Mouse (Mus musculus) spleen, postnatal 4 days (tissue): Measurements from ENCODE around the gene Grk2.
A peak's percentile ranks its signal among the peaks of the same experiment; 100 is the strongest.

Source experiments
- DNase-seq, 2 experiments: peaks; one replicate each; pipeline ENCODE4 v3.0.0; 2022; ENCODE audit warnings: low spot score in 2 of 2

The Grk2 gene

DNA sequence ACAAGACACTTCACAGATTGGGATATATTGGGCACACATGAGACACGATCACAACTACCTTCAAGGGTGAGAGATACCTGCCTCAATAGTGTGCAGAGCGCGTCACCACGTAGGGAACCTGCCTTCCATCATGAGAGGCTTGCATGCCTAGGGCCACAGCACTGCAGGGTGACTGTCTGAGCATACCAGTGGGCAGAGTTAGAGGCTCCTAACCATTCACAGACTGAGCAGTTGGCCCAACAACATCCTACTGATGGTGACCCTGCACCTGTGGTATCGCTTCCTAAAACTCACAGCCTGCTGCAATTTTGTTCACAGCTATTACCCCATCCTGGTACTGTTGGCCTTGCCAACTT lies 2.4 kb downstream of the Grk2 start:
- DNase-seq = peak; percentile 54 to 74

DNA sequence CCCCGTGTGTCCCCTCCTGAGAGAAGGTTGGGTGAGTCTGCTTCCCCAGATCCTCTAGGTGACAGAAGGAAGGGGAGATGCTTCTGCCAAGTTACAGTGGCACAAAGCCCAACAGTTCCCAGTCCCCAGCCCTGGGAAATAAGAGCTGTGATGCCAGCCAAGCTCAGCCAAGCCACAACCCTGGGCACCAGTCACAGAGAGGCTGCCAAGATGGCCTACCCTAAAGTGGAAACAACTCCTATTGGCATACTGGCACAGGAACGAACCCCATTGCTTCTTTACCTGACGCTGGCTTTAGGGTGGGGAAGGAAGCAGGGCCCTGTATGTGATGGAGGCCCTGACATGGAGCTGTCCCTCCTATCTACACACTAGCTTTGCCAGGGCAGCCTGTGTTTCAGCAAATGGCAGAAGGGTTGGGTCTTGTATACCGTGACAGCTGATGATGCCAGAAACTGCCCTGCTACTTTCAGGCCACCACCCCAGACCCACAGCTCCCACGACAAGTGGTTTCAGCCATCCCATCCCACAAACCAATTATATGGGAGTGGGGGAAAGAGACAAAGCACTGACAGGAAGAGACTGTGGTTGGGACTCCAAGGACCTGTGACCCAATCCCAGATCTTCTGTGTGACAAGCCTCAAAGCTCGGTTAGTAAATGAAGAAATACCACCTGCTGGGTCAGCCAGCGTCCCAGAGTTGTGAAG lies 2.9 kb downstream of the Grk2 start:
- DNase-seq = peak in 1 of 2 experiments; percentile 67

DNA sequence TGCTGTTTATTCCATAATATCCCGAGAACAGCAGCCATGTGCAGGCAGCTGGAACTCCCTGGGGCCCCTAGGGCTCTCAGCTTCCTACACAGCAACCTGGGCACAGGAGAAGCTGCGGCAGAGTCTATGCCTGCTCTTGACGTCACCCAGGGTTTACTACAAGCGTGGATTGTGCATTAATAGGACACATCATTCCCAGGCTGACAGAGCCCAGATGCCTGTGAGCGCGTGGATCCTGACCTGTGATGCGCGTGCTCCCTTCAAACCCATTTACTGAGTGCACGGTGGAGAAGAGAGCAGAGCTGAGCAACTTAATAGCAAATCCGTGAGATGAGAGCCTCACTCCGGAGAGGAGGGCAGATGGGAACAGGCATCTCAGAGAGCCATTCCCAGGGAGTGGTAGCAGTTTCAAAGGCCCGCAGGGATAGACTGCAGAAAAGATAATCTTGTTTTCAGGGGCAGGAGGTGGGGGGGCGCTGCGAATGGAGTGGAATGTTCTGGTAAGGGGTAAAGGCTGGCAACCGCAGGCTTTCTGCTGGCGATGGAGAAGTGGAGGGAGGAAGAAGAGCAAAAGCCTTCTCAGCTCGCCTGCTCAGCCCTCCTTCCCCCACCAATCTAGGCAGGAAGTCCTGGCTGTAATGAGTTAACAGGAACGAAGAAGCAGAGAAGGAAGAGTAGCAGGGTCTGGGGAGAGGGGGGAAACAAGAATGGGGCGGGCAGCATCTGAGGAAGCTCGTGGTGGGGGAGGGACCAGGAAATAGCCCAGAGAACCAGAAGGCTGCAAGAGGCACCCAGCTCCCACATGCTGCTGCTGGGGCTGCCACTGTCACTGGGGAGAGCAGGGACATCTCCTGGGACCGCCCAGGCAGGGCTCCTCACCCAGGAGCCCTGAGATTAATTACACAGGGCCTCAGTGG lies 4.0 kb downstream of the Grk2 start:
- peak; percentile 74 to 83 for DNase-seq

DNA sequence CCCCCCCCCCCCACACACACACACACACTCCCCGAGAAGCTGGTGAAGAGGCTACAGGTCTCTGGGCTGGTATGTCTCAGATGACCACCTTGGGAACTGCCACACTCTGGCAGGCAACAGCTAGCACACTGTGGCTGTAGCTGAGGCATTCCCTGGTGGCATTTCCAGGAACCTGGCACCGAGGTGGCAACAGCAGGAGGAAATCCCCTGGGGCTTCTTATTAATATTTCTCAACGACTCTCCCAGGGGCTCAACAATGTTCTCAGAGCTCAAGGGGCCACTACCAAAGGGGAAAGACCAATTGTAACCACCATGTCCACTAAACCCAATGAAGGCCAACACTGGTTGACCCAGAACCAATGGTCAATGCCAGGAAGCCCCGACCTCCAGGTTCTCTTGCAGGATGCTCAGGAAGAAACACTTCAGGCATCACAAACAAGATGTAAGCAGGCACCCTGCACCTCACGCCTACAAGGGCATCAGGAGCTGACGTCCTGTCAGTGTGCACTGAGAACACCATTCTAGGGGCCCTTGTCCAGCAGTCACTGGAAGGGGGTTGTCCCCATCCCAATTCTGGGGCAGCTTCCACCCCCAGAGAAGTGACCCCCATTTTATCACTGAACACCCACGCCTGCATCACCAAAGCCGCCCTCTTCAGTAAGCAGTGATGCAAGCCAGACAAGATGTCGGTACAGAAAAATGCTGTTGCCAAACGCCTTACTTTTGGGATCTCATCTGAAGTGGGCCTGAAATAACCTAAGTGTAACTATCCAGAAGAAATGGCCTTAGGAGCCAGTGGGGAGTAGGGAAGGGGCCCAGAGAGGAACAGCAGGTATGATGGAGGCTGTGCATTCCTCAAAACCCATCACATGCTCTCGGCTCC lies 4.9 kb downstream of the Grk2 start:
- peak in 1 of 2 experiments; percentile 66 for DNase-seq

DNA sequence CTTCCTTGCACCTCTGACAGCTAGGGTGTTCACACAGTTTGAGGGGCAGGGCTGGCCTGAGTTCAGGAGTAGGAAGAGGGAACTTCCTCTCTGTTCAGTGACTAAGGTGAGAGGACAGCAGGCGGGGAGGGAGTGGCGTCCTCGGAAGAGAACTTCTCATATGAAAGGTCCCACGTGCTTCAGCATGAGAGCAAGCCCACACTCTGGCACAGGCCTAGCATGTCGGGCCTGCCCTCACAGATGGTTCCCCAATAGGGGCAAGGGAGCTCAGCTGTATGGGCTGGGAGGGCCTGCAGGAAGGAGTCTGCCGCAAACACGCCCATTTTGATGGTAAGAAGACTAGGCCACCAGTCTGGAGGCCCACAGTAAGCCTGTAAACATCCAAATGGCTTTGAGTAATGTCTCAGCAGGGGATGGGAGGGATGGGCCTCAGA lies 5.7 kb downstream of the Grk2 start:
- DNase-seq = peak; percentile 76 to 84

DNA sequence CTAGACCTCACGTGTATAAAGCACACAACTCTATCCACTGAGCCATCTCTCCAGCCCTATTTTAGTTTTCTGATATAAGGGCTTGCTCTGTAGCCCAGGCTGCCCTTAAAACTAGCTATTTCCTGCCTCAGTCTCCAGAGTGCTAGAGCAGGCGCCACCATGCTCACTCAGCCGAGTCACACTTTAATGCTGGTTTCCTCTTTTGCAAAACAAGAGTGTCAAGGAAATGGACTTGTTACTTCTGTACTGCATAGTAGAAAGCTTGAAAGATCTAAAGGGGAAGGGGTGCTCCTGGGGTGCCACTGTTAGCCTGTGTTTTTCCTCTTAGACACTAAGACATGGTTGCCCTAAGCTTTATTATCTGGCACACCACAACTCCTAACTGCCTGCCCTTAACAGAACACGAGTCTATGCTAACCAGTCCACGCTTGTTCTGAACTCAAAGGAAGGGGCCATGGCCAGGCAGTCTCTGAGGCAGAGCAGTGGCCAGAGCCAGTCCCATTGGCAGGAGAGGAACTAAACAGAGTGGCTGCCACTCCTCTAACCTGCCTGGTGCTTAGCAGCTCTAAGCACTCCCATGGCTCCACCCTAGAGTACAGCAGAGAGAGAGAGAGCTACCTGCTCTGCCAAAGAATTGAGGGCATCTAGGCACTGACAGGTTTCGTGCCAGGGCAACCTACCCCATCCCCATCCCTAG lies 6.3 kb downstream of the Grk2 start:
- peak; percentile 42 to 67 for DNase-seq

DNA sequence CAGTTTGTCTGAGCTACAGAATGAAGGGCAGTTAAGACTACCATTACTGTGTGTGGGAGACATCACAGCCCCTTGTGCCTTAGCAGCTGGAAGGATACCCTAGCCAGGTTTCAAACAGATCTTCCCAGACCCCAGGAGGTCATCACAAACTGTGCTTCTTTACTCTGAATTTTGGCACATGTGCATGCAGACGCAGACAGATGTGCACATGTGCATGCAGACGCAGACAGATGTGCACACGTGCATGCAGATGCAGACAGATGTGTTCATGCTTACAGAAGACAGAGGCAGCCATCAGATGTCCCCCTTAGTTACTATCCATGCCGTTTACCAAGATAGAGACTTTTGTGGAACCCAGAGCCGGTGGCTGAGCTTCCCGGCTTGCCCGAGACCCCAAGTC lies 6.9 kb downstream of the Grk2 start:
- peak in 1 of 2 experiments; percentile 53 for DNase-seq

DNA sequence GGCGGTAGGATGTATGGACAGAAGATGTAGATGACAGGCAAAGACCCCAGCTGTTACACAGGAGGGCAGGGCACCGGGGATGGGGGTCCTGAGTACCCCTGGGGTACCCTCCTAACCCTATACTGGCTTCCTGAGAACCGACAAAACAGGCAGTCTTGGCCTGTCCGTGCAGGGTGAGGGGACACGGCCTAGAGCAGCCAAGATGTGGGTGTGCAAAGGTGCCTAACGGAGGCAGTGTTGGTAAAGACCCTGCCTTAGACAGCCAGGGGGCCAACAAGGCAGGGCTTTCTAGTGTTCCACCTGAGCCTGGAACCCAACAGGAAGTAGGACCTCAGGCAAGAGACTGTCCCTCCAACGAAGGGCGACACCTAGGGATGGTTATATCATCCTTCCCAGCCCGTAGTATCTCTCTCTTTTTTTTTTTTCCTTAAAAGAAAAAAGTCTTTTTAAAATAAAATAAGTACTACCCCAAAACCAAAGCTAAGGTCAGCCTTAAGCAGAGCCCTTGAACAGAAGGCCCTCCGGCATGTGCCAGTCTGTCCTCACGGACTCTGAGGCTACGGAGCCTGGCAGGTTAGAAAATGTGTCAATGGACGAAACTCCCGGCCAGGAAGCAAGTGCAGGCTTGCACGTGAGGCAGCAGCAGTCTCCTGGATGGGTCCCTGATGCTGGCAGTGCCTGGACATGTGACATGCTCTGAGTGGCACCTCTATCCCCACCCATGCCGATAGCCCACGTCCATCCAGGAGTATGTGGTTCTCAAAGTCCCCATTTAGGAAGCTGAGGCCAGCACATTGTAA lies 7.5 kb downstream of the Grk2 start:
- DNase-seq = peak in 1 of 2 experiments; percentile 67

DNA sequence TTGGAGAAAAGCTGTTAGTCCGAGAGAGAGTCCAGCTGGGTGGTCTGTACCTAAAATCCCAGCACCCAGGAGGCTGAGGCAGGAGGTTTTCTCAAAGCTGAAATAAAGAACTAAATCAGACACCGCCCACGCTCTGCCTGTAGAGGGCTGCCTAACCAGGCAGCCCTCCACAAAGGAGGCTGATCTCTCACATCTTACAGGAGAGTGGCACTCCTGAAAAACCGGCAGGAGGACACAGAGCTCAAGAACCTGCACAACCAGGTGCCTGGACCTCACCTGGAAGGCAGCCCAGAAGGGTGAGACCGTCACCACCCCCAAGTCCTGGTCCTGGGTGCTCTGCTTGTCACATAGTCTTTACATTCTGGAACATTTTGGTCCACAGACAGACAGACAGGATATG lies 8.2 kb downstream of the Grk2 start:
- peak in 1 of 2 experiments; percentile 61 for DNase-seq

DNA sequence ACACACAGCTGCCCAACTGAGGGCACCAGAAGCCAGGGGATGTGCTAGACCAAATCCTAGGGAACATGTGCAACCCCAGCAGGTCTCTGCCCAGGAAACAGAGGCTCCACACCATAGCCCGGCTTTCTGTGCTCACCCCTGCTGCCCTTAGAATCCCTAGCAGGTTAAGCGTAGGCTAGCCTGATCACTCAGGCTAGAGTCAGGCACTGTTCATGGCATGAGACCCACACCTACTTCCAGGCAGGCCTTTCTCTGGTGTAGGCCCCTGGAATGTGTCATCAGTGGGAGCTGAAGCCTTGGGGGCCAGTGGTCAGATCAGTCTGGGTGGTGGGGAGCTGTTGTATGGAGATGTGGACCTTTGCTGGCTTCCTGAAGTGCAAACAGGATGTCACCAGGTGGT lies 9.4 kb downstream of the Grk2 start:
- DNase-seq = peak; percentile 12 to 63

DNA sequence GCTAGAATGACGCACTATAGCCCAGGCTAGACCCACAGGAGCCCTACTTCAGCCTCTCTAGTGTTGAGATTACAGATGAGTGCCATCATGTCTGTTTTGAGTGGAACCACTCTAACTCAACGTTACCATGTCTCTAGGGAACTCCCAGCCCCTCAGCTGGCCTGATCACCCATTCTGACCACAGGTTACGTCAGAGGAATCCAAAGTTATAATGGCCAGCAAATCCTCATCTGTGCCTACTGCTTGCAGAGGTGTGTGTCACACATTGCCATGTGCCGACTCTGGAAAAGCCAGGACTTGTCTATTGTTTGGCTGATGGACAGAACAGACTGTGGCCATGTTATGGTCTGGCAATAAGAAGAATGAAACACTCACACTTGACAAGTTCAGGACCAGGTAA lies 10.6 kb downstream of the Grk2 start:
- DNase-seq = no peak

DNA sequence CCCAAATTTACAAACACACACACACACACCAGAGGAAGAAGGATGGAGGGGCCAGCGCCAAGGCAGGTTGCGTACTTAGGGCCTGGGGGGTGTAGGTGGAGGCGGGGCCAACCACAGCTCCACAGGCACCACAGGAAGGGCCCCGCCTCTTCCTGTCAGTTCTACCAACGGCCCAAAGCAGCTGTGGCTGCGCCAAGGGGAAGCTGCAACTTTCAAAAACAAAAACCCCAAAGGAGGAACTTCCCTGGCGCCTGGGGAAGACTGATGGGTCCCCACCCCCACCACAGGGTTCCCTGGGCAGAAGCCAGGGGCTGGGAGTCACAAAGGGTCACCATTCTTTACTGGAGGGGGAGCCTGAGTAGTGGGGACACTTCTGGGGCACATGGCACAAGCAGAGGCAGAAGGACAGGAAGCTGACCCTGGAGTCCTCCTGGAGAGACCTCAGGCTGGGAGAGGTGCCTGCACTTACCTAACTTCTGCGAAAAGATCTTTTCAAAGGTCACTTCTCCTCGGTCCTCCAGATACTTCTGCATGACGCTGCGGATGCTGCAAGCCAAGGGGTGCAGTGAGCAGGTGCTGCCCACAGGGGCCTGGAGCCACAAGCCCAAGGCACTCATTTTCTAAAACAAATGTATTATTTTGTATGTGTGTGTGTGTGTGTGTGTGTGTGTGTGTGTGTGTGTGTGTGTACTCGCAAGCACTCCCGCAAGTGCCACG lies 11.5 kb downstream of the Grk2 start:
- peak; percentile 79 to 85 for DNase-seq

DNA sequence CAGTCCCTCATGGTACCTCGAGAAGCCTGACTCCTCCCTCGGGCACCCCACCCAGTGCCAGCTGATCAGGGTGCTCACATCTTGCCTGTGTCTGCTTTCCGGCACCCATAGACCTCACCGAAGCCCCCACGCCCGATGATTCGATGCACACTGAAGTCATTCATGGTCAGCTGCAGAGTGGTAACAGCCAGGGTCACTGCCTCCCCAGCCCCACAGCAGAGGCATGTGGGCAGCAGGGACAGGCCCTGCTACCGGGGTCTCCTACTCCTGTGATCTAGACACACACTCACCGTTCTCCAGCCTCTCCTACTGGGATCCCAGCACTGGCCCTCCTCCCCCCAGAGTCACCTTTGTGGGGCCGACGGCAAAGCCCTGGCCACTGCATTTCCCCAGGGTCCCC lies 14.9 kb downstream of the Grk2 start:
- DNase-seq = no peak

DNA sequence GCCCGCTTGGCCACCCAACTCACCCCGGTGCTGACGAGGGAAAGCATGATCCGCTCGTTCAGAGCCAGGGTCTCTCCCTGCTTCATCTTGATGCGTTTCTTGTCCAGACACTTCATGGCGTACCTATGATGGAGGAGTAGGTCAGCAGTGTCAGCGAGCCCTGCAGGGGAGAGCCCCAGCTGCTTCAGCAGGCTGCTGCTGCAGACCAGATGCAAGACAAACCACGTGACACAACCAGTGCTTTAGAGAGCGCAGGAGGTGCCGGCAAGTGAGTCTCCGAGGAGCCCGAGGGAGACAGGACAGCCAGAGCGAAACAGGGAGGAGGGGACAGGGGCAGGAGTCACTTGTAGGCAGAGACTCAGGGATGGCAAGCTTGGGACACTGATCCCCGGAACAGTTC lies 15.3 kb downstream of the Grk2 start:
- DNase-seq = no peak

DNA sequence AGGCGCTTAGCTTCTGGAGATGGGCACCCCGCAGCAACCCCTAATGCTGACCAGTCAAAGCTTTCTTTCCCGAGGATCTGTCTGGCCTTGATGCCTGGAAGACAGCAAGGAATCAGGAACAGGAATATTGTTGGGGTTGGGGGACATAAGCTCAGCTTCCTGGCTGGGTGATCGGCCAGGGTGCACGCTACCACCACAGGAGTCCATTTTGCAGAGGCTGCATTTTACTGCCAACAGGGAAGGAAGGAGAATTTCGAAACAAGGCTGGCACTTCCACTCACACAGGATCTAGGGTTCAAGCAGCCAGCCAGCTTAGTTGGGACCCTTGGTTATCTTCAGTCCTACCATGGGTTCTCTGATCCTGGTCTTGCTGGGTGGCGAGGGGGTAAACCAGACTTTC lies 22.4 kb downstream of the Grk2 start:
- no peak for DNase-seq

DNA sequence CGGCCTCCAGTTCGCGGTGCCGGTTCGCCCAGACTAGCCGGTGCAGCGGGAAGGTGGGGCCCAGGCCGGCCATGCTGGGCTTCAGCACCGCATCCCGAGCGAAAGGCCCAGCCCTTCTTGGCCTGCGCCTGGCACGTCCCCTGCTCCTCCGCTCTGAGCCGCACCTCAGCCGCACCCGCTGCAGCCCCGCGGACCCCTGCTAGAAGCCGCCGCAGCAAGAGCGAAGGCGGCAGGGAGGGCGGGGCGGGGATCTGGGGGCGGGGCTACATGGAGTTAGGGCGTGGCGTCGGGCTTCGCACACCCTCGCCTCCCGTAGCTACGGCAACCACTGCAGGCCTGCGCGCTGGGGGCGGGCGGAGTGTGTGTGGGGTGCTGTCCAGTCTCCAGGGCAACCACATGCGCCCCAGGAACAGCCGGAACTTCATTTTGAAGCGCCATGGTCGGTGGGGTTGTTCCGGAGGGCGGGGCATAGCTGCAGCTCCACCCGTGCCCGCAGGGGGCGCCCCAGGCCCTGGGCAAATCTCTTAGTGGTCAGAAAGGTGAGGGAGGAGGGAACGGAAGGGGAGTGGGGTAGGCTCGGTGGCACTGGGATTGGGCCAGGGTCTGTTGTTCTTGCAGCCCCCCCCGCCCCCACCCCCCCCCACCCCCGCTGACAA lies 23.0 kb downstream of the Grk2 start, which contains the start of gene Ankrd13d:
Ankrd13d (minus strand) TSS at position 240 of the 656 bp plus-strand sequence.
- peak; percentile 90 to 96 for DNase-seq

DNA sequence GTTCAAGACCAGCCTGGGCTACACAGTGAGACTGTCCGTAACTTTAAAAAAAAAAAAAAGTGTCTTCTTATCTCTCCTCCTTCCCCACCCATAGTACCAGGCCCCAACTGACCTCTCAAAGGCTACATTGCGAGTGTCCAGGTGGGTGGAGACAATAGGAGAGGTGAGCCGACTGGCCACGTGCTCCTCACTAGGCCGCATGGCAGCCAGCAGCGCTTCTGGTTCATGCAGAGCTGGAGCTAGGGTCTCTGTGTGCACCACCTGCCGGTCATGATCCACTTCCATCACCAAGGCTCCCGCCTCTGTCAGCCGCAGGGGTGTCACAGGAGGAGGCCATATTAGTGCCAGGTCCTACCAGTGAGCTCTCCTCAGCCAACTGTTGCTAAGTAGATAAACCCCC lies 25.6 kb downstream of the Grk2 start:
- DNase-seq = no peak

DNA sequence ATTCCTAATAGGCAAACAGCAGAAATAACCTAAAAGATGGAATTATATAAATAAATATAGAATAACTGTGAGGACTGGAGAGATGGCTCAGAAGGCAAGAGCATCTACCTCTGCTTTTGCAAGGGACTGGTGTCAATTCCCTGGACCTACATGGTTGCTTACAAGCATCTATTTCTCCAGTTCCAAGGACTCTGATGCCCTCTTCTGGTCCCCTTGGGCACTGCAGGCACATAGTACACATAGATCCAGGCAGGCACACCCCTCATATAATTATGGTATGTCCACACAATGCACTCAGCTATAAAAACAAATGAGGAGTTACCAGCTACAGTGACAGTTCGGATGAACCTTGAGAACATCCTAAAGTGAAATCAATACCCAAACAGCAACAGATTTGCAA lies 26.5 kb downstream of the Grk2 start:
- DNase-seq = no peak

DNA sequence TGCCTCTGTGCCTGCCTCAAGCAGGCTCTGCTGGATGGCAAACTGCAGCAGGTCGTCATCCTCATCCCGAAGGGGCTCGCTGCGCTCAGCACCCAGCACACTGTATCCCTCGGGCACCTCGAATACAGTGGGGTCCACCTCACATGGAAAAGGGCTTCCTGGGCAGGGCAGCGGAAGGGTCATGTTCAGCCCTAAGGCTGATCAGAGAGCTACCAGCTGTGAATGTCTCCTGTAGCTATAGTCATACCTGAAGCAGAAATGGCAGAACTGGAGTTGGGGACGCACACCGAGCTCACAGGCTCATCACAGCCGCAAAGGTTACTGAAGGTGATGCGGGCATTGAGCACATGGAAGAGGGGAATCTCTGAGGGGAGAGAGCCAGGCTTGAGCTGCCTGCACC lies 35.0 kb downstream of the Grk2 start:
- peak in 1 of 2 experiments; percentile 56 for DNase-seq
